Mouse (Mus musculus) ovary, postnatal 10 days (tissue): ENCODE data around the gene Zswim2.
"Not testable (repeated sequence)": the region's sequence is repeated elsewhere in the genome, so short reads cannot be mapped to it uniquely, and the experiment has no call there.

Source experiments
- DNase-seq: peaks from one replicate; pipeline ENCODE4 v3.0.0; 2022; ENCODE audit warnings: low spot score

The Zswim2 gene

DNA sequence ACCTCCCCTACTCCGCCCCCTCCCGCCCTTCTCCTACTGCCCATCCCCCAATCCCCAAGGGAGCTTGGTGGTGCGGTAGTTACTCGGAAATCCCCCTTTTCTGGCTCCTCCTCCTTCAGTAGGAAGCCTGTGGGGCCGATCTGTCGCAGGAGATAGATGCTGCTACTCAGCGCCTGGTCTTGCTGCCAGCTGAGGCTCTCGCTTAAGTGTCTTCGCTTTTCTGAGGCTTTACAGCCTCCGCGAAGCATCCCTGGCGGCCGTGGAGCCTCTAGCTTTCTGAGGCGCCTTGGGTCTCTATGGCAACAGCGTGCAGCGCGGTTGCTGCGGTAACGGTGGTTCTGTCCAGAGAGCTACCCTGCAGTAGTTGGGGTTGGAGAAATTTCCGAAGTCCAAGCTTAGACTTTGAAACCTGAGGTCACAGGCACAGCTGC lies at the start of gene Zswim2:
TSS of gene Zswim2 (minus strand) at position 298 of the 431 bp plus-strand sequence.
- DNase-seq = no peak

DNA sequence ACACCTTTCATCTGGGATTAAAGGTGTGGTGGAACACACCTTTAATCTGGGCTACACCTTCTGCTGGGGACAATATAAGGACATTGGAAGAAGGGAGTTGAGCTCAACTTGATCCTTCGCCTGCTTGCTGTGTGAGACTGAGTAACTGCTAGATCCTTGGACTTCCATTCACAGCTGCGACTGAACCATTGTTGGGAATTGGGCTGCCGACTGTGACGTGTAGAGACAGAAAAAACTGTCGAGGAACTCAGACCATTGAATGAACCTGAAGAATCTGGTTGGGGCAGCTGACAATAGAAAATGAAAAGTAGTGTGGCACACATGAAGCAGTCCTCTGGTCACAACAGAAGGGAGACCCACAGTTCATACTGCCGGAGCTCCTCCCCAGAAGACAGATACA lies 49.2 kb upstream of the Zswim2 start, which contains the start of gene Gm13691:
TSS of gene Gm13691 (plus strand) at position 301 of the 400 bp plus-strand sequence.
- not testable (repeated sequence) for DNase-seq

DNA sequence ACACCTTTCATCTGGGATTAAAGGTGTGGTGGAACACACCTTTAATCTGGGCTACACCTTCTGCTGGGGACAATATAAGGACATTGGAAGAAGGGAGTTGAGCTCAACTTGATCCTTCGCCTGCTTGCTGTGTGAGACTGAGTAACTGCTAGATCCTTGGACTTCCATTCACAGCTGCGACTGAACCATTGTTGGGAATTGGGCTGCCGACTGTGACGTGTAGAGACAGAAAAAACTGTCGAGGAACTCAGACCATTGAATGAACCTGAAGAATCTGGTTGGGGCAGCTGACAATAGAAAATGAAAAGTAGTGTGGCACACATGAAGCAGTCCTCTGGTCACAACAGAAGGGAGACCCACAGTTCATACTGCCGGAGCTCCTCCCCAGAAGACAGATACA lies 43.4 kb upstream of the Zswim2 start, which contains the start of gene Gm13697:
TSS of gene Gm13697 (plus strand) at position 301 of the 400 bp plus-strand sequence.
- DNase-seq = not testable (repeated sequence)

DNA sequence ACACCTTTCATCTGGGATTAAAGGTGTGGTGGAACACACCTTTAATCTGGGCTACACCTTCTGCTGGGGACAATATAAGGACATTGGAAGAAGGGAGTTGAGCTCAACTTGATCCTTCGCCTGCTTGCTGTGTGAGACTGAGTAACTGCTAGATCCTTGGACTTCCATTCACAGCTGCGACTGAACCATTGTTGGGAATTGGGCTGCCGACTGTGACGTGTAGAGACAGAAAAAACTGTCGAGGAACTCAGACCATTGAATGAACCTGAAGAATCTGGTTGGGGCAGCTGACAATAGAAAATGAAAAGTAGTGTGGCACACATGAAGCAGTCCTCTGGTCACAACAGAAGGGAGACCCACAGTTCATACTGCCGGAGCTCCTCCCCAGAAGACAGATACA lies 37.6 kb upstream of the Zswim2 start, which contains the start of gene Gm13694:
TSS of gene Gm13694 (plus strand) at position 301 of the 400 bp plus-strand sequence.
- DNase-seq = not testable (repeated sequence)

DNA sequence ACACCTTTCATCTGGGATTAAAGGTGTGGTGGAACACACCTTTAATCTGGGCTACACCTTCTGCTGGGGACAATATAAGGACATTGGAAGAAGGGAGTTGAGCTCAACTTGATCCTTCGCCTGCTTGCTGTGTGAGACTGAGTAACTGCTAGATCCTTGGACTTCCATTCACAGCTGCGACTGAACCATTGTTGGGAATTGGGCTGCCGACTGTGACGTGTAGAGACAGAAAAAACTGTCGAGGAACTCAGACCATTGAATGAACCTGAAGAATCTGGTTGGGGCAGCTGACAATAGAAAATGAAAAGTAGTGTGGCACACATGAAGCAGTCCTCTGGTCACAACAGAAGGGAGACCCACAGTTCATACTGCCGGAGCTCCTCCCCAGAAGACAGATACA lies 31.8 kb upstream of the Zswim2 start, which contains the start of gene Gm13696:
TSS of gene Gm13696 (plus strand) at position 301 of the 400 bp plus-strand sequence.
- DNase-seq = not testable (repeated sequence)

DNA sequence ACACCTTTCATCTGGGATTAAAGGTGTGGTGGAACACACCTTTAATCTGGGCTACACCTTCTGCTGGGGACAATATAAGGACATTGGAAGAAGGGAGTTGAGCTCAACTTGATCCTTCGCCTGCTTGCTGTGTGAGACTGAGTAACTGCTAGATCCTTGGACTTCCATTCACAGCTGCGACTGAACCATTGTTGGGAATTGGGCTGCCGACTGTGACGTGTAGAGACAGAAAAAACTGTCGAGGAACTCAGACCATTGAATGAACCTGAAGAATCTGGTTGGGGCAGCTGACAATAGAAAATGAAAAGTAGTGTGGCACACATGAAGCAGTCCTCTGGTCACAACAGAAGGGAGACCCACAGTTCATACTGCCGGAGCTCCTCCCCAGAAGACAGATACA lies 26.0 kb upstream of the Zswim2 start, which contains the start of gene Gm13695:
TSS of gene Gm13695 (plus strand) at position 301 of the 400 bp plus-strand sequence.
- DNase-seq = not testable (repeated sequence)

DNA sequence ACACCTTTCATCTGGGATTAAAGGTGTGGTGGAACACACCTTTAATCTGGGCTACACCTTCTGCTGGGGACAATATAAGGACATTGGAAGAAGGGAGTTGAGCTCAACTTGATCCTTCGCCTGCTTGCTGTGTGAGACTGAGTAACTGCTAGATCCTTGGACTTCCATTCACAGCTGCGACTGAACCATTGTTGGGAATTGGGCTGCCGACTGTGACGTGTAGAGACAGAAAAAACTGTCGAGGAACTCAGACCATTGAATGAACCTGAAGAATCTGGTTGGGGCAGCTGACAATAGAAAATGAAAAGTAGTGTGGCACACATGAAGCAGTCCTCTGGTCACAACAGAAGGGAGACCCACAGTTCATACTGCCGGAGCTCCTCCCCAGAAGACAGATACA lies 20.2 kb upstream of the Zswim2 start, which contains the start of gene Gm13693:
TSS of gene Gm13693 (plus strand) at position 301 of the 400 bp plus-strand sequence.
- DNase-seq = not testable (repeated sequence)

DNA sequence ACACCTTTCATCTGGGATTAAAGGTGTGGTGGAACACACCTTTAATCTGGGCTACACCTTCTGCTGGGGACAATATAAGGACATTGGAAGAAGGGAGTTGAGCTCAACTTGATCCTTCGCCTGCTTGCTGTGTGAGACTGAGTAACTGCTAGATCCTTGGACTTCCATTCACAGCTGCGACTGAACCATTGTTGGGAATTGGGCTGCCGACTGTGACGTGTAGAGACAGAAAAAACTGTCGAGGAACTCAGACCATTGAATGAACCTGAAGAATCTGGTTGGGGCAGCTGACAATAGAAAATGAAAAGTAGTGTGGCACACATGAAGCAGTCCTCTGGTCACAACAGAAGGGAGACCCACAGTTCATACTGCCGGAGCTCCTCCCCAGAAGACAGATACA lies 14.4 kb upstream of the Zswim2 start, which contains the start of gene Gm13698:
TSS of gene Gm13698 (plus strand) at position 301 of the 400 bp plus-strand sequence.
- DNase-seq = not testable (repeated sequence)

DNA sequence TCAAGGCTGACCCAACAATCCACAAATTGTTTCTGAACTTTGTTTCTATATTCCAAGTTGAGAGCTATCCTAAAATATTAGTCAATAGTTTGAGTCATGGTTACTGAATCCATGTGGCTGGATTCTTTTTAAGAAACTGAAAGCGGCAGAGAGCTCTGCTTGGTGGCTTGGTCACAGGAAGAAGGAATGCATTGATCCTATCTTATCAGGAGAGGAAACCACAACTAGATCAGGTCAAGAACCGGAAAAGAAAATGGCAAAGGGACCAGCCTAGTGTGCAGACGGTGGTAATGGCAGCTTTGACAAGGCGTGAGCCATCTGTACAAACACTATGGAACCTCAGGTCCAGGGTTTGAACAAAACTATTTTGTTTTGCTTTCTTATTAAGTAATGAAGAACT lies 764 bp upstream of the Zswim2 start:
- no peak for DNase-seq

DNA sequence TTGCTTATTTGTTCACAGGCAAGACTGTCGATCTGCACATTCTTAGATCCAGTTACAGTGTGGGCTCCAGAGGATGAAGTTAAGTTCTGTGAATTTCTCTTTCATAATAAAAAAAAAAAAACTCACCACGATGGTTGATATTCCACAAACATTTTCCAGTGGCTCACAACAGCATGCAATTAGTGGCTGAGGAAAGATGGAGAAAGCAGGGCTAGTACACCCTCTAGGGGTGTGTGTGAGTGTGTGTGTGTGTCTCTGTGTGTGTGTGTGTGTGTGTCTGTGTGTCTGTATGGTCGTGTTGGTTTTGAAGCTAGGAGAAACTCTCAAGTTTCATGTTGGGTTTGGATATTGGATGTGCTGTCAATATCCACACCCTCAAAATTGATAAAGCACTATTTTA lies 350 bp upstream of the Zswim2 start:
- DNase-seq = no peak

DNA sequence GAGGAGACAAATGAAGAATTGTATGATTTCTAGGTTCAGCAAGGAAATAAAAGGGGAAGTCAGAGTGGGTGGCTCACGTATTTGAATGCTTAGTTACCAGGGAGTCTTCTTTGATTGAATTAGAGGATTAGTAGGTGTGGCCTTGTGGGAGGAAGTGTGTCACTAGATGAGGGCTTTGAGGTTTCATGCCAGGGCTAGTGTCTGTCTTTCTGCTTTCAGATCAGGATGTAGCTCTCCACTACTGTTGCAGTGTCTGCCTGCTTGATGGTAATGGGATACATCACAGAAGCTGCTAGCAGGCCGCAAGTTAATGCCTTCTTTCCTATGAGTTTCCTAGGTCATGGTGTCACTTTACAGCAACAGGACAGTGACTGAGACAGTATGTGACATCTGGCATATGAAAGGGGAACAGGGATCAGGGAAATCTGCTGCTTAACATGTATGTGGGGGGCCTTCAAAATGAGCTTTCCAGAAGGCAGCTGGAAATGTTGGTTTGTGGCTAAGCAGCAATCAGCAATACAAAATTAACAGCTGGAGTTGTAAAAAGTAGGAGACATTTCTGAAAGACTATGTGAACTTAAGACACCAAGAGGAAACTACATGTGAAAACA lies 11.4 kb downstream of the Zswim2 start:
- DNase-seq = no peak

DNA sequence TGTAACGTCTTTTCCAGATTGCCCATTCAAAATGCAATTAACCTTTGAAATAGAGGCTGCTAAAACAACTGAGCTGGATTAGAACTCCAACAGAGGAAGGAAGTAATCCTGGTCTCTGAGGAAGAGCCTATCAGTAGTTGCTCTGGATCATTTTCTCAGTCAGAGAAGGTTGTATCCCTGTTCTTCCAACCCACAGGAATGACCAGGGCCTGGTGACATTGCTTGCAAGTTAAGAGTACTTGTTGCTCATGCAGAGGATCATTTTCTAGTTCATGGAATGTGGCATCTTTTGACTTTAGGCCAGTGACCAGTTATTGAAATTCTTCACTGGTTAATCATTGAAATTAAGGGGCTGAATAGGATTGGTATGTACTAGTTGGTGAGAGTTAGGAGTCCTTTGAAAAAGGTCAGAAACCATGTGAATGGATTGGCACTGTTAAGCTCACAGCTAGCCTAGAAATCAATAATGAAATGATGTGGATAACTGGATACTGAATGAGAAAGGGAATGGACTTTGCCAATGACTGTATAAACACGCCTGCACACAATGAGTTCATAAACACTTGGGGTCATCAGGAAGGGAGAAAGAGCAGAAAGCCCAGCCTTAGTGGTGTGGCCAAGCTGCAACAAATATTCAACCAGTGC lies 39.0 kb downstream of the Zswim2 start:
- no peak for DNase-seq

DNA sequence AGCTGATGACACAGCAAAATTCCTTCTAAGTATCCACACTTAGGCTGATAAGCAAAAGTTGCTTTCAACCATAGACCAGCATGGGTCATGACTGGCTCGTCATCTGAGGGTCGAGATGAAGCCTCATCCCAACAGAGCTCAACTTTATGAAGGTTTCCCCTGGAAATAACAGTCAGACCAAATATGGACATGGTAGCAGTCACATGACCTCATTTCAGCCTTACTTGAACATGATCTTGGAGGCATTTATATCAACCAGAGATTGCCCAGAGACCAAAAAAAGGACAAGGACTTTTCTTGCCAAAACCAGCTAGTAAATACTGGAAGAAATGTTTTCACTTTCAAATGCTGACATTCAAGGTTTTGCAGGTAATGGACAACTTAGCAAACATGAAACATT lies 47.3 kb downstream of the Zswim2 start:
- DNase-seq = no peak

DNA sequence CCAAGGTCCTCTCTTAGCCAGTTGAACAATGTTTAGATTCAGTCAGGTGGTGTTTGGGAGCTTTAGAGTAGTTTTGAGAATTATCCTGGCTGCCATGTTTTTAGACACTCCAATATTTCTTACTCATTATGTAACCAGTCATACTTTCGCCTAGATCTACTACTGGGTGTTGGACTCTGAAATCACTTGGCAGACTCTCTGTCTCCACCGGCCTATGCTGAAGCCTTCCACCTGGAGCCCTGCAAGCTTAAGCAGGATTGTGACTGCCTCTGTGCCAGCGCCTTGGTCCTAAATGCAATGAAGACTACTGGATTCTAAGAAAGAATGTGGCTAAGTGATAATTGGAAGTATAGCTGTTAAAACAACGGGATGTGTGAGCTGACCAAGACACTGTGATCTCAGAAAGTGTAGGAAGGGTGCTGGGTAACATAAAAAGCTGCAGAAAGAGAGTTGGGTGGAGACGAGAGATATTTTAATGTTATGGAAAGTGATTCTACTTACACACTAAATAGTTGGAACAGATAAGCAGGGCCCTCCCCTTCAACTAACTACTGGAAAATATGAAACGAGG lies 57.1 kb downstream of the Zswim2 start:
- DNase-seq = no peak
